Mouse (Mus musculus): ENCODE measurements around the gene Pkn1. TPM values are rescaled to one million over a fixed set of nuclear protein-coding genes. Genes with fewer than 3 reads are reported as not detected.

The Pkn1 gene
- total RNA-seq (2021): 10 to 100 TPM; 53.4 to 54.7 TPM
- long read RNA-seq, experiment 1, full-length matches to known transcripts: 63 of 90 reads
- long read RNA-seq, experiment 1, partial matches to known transcripts: 11 of 90 reads
- long read RNA-seq, experiment 1, other reads (novel, unspliced or antisense): 16 of 90 reads
- long read RNA-seq, experiment 2, full-length matches to known transcripts: 47 of 89 reads
- long read RNA-seq, experiment 2, partial matches to known transcripts: 16 of 89 reads
- long read RNA-seq, experiment 2, other reads (novel, unspliced or antisense): 26 of 89 reads

DNA sequence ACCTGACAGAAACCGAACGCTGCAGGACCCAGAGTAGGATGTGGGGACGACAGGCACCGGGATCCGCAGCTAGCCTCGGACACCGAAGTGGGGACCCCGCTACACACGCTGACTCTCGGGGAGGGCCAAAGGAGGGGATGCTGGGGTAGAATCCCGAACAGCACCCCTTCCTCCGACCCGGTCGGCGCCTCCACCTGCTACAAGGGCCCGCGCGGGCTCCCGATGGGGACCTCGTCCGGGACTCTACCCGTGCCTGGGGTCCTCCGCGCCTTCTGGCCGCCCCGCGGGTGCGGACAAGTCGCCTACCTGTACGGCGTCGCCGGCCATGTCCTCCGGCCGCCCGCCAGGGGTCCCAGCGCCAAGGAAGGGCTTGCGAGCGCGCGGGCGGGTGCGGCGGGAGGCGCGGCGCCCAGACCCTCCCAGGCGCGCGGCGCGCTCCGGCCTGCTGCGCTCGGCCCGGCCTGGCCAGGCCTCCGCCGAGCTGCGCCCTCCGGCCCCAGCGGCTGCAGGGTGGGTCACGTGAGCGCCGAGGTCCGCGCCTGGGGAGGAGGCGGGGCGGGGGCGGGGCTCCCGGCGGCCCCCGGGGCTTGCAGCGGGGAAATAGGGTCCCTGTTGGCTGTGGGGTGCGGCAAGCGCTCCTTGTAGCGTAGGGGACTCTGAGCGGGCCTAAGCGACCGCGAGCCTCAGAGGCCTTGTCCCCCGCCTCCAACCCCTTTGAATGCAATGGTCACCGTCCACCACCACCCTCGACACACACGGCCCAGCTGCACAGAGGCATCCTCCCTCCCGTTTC lies at the start of gene Pkn1:
Gene Pkn1 (minus strand): TSS at position 519 of the 793 bp plus-strand sequence.
- peak; percentile 82 for DNase-seq

DNA sequence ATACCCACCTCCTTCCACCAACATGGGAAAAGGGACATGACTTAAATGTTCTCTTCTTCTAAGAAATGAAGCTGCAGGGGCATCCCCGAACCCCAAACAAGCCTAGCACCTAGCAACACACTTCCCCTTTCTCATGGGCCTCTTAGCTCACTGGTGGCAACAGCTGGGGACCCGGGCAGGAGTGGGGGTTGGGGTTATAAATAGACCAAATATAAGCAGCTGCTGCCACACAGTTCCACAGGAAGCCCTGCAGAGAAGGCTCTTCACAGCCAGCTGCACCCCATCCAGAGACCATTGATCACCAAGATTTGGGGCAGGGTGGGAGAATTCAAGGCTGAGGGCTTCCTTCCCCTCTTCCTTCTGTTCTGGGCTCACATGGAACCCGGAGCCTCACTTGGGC lies 49.7 kb upstream of the Pkn1 start:
- peak; percentile 39 for DNase-seq

DNA sequence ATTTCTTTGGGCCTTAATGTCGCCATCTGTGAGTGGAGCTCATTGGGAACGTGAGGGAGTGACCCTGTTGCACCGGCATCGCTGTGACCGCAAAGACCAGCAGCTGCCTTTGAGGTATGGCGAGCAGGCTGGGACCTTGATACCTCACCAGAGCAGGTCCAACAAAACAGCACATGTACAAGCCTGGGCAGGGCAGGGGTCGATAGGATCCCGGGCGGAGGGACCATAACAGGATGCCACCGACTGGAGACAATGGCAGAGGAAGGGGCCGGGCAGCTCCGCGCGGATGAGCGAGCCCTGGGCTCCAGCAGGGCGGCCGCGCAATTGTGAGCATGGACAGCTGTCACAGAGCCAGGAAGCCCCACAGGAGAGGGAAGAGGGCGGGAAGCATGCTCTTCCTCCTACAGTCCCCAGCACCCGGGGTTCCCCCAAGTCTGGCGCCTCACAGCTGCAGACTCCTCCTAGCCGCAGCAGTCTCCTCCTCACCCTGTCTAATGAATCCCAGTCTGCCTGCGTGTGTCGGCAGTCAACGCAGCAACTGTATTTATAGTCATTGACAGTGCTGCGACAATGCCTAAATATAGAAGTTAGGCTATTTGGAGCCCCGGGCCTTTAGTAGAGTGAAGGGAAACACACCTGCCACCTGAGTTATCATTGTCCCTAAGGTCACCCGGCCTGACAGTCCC lies 48.8 kb upstream of the Pkn1 start:
- peak; percentile 59 for DNase-seq

DNA sequence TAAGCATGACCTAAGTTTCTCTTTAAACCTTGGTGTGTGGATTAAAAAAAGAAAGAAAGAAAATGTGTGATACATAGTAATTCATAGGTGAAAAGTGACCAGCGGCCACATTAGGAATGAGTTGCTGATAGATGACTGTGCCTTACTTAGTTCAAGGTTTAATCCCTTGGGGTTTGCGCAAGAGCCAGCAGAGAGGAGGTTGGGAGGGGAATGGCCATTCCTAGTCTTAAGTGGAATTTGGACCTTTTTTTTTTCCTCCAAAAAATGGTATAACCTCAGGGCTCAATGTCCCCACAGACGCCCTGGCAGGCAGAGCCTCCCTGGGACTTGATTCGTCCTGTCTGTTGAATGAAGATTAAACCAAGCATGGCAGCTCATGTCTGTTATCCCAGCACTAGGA lies 45.1 kb upstream of the Pkn1 start:
- no peak for DNase-seq

DNA sequence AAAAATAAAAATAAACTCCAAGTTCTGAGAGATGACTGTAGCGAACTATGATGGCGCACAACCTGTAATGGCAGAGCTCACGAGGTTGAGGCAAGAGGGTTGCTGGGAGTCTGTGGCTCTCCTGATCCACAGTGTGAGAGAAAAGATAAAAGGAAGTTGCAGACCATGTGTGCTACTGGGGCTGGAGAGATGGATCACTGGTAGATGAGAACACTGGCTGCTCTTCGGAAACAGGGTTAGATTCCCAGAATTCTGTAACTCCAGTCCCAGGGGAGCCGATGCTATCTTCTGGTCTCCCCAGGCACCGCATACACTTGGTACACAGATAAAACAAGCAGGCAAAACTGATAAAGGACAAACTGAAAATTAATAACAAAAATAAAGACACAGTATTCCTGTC lies 44.0 kb upstream of the Pkn1 start:
- no peak for DNase-seq

DNA sequence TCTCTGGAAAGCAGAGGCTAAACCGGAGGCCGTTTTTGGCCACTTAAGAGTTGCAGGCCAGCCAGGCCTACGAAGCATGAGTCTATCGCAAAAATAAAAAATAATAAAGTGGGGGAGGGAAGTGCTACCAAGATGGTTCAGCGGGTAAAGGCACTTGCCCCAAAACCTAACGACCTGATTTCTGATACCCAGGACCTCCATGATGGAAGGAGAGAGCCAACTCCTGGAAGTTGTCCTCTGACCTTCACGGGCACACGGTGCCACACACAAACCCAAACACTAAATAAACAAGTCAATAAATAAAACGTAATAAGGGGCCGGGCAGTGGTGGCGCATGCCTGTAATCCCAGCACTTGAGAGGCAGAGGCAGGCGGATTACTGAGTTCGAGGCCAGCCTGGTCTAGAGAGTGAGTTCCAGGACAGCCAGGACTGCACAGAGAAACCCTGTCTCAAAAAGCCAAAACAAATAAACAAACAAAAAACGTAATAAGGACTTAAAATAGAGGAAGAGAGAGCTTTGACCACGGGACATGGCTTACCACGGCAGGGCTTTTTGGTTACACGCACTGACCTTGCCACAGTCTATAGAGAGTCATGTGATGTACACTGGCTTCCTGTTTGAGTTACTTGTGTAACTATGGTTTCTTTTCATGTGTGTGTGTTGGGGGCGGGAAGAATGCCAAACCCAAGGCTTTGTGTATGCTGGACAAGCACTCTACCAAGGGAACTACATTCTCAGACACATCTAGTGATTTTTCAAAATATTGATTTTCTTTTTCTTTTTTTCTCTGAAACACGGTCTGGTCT lies 43.1 kb upstream of the Pkn1 start:
- no peak for DNase-seq

DNA sequence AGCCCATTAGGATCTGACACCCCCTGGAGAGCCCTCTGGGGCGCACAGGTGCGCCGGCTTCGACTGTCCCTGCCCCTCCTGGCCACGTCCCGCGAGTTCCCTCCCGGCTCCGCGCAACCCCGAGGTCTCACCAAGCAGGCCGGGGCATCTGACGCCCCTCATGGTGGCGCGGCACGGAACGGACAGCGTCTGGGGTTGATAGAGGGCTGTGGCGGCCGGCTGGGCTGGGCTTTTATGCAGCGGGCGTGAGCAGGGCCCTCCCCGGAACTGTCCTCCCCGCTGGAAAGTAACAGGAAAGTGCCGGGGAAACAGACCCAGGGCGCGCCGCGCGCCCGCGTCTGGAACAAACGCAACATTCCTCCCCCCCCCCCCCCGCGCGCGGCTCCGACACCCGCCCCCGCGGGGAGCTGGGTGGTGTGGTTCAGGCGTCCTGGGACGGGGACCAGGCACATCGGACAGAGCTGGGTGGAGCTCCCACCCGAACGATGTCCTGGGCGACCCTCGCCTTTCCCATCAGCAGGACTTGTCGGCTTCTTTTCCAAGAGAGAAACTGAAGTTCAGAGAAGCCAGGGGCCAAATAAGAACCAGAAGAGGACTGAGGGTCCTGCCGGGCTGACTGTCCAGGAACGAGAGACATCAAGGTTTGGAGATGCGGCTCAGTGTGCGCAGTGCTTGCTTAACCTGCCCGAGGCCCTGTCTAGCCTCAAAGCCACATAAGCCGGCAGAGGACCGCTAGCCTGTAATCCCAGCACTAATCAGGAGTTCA lies 42.2 kb upstream of the Pkn1 start, which contains the start of gene Adgre5:
Gene Adgre5 (minus strand): TSS at position 351 of the 766 bp plus-strand sequence.
- DNase-seq: peak; percentile 81

DNA sequence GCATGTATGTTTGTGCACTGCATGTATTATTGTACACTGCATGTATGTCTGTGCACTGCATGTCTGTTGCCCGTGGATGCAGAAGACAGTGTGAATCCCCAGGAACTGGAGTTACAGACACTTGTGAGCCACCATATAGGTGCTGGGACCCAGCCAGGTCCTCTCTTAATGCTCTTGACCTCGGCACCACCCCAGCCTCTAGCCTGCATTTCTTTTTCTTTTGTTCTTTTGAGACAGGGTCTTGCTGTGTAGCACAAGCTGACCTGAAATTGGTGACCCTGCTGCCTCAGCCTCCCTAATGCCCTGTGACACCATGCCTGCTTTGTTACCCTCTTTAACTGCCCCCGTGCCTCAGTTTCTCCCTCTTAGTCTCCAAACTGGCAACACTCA lies 41.6 kb upstream of the Pkn1 start:
- DNase-seq: no peak

DNA sequence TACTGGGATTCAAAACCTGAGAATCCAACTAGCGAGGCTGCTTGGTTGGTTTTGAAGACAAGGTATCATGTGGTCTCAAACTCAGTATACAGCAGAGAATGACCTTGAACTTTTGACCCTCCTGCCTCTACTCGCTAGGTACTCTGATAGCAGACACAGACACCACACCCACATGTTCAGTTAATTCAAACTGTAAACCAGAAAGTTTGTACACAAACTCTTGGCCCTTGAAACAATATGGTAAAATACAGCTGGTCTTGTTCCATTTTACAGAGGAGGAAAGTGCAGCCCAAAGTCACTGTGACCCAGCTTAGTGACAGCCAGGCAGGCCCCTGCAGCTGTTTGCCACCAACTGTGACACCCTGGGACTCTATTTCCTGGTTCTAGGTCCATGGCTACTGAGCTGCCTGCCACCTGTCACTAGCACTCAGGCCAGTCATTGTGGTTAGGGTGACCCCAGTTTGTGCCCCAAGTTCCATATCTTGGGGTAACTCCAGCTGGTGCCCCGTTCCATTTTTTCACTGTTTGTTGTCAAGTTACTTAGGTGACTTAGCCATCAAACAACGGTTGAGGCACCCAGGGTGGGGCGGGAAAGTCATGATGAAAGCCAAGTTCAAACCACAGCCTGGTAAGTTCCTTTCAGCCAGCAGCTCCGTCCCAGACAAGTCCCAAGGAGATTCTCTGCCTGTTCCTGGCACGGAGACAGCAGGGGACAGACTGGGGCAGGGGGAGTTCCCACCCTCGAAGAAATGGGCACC lies 40.9 kb upstream of the Pkn1 start:
- no peak for DNase-seq

DNA sequence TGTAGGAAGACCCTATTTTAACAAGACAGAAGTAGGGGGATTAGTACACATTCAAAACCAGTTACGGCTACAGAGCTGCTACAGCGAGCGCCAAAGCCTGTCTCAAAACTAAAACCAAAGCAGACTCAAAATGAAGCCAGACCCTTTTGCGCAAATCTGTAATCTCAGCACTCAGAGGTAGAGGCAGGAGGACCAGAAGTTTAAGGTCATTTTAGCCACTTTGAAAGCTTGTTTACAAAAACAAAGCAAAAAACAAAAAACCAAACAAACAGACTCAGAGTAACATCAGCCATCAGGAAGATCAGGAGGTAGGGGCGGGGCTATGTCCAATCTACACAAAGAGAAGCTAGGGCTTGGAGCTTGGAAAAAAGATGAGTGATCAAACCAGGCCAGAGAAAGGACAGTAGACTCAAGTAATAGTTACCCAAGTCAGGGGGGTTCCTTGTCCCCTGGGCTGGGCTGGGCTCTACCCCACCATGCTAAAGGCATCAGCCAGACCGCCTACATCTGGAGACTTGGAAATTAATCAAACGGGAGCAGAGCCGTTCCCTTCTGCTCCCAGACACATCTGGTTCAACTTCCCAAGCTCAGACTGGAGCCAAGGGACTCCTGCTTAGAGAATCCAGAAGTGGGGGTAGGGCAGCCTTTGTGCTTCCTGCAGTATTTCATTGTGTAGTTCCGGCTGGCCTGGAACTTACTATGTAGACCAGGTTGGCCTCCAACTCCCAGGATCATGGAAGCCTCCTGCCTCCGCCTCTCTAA lies 40.2 kb upstream of the Pkn1 start:
- DNase-seq: no peak

DNA sequence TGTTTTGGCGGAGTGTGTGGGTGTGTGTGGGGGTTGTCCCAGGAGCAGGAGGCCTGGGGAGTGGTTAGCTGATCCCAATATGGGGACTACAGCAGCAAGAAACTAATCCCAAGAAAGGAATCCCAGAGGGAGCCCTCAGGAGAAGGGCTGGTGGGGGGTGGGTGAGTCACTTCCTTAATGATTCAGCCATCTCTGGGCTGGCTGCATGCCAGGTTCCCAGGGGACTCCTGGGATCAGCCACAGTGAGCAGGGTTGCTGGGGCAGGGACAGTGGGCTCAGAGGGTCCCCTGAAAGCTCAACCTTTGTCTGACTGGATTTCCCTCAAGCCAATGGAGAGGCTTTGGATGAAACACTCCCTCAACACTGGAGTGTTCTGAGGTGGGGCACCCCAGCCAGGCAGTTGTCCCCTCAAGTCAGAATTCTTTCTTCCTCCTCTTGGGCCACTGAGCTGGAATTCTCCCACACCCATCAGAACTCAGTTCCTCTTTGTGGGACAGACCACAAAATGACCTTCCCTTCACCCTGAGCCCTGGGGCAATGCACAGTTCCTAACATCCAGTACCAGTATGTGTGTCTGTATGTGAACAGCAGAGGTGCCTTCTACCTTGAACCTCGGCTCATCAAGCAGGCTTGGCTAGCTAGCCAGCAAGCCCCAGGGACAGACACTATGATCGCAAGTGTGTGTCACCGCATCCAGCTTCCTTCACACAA lies 39.0 kb upstream of the Pkn1 start:
- peak; percentile 60 for DNase-seq

DNA sequence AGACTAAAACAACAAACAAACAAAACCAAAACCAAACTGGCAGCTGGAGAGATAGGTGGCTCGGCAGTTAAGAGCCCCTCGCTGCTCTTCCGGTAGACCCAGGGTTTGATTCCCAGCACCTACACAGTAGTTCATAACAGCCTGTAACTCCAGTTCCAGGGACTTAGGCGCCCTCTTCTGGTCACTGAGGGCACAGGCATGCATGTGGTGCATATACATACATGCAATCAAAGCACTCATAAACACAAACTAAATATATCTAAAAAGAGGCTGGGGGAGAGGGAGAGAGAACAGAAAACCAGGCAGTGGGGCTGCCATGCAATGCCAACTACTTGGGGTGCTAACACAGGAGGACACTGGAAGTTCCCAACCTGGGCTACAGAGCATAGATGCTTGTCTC lies 38.4 kb upstream of the Pkn1 start:
- DNase-seq: no peak

DNA sequence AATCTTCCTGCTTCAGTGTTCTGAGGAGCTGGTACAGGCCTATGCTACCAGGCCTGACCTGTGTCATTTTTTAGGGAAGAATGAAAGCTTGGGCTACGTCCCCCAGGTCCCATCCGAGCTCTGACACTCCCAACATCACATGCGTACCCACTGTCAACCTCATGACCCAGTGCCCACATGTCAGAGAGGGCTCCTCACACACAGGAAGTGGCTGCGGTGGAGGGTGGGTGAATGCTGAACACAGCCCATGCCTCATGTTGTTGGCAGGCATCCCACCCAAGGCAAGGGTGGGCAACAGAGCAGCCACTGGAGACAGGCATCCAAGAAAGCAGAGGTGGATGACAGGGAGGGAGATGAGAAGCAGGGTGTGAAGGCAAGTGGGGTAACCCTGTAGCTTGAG lies 37.7 kb upstream of the Pkn1 start:
- DNase-seq: no peak

DNA sequence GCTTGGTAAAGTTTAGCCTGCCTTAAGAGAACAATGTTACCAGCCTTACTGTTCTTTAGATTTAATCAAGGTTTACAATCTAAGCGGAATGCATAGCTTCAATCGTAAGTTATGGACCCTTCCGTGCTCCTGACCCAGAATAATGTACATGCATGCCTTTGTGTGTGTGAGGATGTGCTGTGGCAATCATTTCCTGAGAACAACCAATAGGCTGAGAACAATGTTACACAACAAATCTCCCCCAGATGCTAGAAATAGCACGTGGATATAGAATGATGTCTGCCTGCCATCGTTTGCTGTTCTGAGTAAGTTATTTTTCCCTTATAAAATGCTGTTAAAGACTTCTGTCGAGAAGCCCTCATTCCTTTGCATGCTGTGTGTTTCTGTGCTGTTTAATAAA lies 33.9 kb upstream of the Pkn1 start:
- no peak for DNase-seq

DNA sequence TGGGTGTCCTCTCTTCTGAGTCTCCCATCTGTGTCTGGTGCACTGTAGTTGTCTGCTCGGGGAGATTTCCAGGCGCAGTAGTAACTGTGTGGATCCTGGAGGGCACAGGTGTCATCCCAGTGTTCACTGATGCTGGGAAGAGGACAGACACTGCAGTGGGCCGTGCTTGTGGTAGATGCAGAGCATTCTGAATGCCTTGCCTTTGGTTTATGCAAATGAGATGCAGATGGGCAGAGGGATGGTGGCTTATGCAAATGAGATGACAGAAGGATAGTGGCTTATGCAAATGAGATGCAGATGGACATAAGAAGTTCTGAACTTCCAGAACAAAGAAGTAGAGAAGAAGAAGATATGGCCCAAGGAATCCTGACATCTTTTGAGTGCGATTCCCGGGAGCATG lies 32.9 kb upstream of the Pkn1 start:
- no peak for DNase-seq

DNA sequence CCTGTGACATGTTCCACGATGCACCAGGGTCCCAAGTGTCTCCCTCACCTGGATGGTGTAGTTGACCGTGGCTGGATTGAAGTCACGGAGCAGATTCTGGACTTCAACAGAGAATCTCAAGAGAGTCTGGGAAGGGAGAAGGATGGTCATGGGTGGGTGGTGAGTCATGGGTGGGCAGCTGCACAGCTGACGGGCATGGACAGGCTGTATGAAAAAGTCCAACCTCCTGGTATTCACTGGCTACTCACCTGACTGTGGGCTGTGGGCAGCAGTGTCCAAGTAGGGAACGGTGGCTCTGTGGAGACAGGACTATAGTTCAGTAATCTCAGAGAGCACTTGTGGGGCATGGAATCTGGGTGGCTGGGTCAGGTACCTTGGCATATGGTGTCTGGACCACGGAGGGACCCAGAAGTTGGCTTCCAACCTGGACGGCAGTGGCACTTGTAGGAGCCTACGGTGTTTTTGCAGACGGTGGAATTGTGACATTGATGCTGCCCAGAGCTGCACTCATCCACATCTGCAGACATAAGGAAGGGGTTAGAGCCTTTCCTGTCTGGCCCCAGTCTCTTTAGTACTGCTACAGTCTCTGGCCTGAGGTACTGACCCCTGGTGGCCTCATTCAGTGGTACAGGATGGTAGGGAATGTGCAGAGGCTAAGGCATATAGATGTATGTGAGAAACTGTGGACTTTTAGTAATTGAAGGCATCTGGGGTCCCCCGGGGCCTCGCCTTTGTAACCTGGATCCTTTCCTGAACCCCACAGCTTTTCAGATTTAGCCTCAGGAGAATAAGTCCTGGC lies 30.2 kb upstream of the Pkn1 start:
- no peak for DNase-seq

DNA sequence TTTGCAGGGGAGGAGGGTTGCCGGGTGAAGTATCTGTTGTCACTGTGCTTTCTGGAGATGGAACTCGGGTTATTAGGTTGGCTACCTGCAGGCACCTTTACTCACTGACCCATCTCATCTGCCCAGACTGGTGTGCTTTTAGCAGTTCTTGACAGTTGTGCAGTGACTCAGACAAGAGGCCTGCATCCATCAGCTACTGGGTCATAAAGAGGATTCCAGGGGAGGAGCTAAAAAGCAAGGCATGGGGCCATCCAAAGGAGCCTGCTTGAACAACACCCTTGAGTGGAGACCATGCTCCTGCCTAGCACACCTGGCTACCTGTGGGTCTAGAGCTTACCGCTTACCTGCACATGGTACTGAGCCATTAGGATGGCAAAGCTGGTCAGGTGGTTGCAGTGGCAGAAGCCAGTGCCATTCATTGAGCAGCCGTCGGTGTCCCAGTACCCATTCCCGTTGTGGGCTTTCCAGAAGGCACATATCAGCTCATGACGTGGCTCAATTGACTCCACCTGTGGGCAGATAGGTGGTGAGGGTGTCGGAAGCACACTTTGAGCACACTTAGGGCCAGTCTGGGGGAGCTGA lies 26.6 kb upstream of the Pkn1 start:
- no peak for DNase-seq
